Mouse (Mus musculus): ENCODE data around the gene Cpvl. TPM values are rescaled to one million over a fixed set of nuclear protein-coding genes. Genes with fewer than 3 reads are reported as not detected.

Gene Cpvl
- polyA plus RNA-seq, 1 experiment from 2014 or later, result not detected

DNA sequence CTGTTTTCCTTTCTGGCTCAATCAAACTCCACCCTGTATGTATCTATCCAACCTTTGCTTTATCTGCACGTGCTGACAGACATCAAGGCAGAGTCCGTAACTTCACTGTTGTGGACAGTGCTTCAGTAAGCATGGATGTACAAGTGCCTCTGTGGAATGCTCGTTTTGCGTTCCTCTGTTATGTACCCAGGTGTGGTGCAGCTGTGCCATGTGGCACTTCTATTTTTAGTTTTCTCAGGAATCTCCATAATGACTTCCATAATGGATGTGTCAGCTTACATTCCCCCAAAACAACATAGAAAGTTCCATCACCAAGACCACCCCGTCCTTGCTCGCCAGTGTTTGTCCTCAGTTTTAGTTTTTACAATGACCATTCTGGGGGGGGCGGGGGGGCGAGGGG lies 76.7 kb downstream of the Cpvl start:
- Histone ChIP-seq H3K27me3 (no peaks in the 10 kb centered on the region), H3K9ac (no peak overlapping the region), H3K27ac (no peak overlapping the region), H3K4me1 (replicated peaks) (peaks cover 4% of the 10 kb centered on the region; the same call in 1 of the 2 replicates), H3K9me3 (no peaks in the 10 kb centered on the region), H3K4me3 (no peak overlapping the region), H3K4me2 (no peak overlapping the region), H3K36me3 (no peaks in the 10 kb centered on the region)
- ATAC-seq (ENCODE audit: low FRiP score), result no peak
- 79% methylated on average over 8 of the region's 8 CpGs for WGBS

DNA sequence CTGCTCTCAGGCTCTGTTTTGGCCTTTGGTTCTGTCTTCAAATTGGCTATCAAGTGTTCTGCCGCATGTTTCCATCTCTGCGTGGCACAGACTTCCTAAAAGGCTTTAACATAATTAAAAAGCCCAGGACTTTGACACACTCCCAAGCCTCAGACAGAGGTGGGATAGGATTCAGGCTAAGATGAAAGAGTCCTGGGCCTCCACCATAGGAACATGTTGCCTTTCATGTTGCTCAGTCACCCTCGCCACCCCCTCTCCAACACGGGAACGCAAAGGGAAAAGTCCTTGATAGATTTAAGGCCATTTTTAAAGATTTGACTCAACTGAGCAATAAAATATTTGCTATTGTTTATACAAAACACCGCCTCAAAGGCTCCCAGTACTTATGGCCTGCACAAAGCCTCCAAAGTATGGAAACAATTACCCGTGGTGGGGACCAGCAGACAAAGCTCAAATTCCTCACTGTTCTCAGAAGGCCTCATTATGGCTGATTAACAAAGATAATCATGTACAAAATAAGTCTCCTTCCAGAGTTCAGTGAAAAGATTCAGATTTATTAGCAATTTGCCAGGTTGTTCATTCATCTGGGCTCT lies 80.5 kb downstream of the Cpvl start:
- WGBS, result 69% methylated on average over 7 of the region's 7 CpGs

DNA sequence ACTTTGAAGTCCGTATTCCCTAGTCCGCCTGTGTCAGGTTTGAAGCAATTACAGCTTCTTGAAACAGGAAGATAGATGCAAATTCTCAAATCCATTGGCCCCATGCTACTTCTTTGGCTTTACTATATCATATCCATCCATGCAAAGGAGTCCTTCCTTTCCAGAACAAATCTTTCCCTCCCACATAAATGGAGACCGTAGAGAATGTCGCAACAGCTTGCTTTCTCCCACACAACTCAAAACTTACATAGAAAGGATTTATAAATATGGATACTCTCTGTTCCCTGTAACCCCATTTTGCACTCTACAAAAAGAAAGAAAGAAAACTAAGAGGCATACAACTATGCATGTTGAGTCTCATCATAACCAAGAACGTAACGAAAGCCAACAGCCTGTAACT lies 81.3 kb downstream of the Cpvl start:
- Histone ChIP-seq H3K27ac (no peak overlapping the region), H3K4me2 (no peak overlapping the region), H3K27me3 (no peaks in the 10 kb centered on the region), H3K9me3 (no peaks in the 10 kb centered on the region), H3K9ac (no peak overlapping the region), H3K4me1 (replicated peaks) (no peaks in the 10 kb centered on the region), H3K36me3 (no peaks in the 10 kb centered on the region), H3K4me3 (no peak overlapping the region)
- ATAC-seq (ENCODE audit: low FRiP score), result no peak
- WGBS, result 96% methylated on average over 6 of the region's 6 CpGs

More for the DNA sequence above, 80.5 kb downstream of the Cpvl start:
- Histone ChIP-seq H3K9me3 (no peaks in the 10 kb centered on the region), H3K27ac (no peak overlapping the region), H3K4me2 (no peak overlapping the region), H3K9ac (no peak overlapping the region), H3K4me1 (replicated peaks) (no peaks in the 10 kb centered on the region), H3K4me3 (no peak overlapping the region), H3K27me3 (no peaks in the 10 kb centered on the region), H3K36me3 (no peaks in the 10 kb centered on the region)
- no peak for ATAC-seq (ENCODE audit: low FRiP score)

DNA sequence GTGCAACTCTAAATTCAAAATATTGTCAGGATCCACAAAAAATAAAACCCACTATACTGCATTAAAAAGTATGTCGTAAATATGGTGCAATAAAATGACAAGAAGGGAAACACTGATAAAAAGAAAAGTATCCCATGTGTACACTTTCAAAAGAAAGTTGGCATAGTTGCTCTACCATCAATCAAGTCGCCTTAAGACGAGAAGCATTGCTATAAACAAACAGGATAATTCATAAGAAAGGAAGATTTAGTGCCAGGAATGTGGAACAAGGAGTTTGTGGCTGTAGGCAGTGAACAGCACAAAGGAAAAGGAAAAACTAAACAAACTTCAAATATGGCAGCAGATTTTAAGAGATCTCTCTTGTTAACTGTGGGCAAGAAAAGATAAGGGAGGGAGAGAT lies 84.7 kb downstream of the Cpvl start:
- no peak overlapping the region for H3K27ac ChIP-seq
- H3K27me3 ChIP-seq, result no peaks in the 10 kb centered on the region
- no peak for ATAC-seq (ENCODE audit: low FRiP score)
- H3K9me3 ChIP-seq, result no peaks in the 10 kb centered on the region
- no peak overlapping the region for H3K4me3 ChIP-seq
- H3K4me1 ChIP-seq (replicated peaks), result no peaks in the 10 kb centered on the region
- H3K9ac ChIP-seq, result no peak overlapping the region
- H3K4me2 ChIP-seq, result no peak overlapping the region
- WGBS, result 82% methylated on average over 3 of the region's 3 CpGs
- no peaks in the 10 kb centered on the region for H3K36me3 ChIP-seq

DNA sequence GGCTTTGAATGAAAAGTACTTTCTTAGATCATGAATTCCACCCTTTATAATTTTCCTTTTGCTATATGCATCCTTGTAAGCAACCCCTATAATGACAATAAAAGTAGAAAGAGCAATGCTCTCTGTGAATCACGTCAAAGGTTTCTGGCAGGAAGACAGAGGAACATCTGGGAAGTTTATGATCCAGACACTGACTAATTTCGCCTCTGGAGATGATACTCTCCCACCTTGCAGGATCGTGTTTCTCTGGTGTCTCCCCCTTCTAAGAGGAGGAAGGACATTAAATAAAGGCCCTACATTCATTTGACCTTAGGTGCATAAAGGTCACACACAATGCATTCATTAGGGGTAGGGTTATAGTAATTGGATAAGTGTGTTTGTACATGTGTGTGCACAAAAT lies 87.4 kb downstream of the Cpvl start:
- H3K4me2 ChIP-seq, result no peak overlapping the region
- no peaks in the 10 kb centered on the region for H3K36me3 ChIP-seq
- H3K27ac ChIP-seq, result no peak overlapping the region
- no peaks in the 10 kb centered on the region for H3K9me3 ChIP-seq
- no peaks in the 10 kb centered on the region for H3K4me1 ChIP-seq (replicated peaks)
- WGBS, result 79% methylated on average over 3 of the region's 3 CpGs
- no peaks in the 10 kb centered on the region for H3K27me3 ChIP-seq
- H3K9ac ChIP-seq, result no peak overlapping the region
- H3K4me3 ChIP-seq, result no peak overlapping the region
- ATAC-seq (ENCODE audit: low FRiP score), result no peak

DNA sequence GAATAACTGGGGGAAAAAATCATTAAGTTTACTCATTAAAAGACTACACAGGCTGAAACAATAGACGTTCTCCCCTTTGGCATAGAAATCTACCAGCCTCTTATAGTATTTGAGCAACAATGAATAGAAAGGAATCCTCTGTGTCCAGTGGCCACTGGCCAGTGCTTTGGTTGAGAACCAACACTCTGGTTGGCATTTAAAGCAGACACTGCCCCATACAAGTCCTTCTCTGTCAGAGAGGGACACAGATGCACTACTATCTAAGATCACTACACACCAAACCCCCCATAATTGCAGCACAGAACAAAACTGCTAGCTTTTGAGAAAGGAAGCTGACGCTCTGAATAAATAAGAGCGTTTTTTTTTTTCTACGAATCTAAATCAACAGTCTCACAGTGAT lies 93.5 kb downstream of the Cpvl start:
- Histone ChIP-seq H3K4me3 (no peak overlapping the region), H3K36me3 (no peaks in the 10 kb centered on the region), H3K4me2 (no peak overlapping the region), H3K4me1 (replicated peaks) (peaks cover 20% of the 10 kb centered on the region), H3K27ac (no peak overlapping the region), H3K9me3 (no peaks in the 10 kb centered on the region), H3K27me3 (no peaks in the 10 kb centered on the region), H3K9ac (no peak overlapping the region)
- WGBS, result 64% methylated on average over 4 of the region's 4 CpGs
- no peak for ATAC-seq (ENCODE audit: low FRiP score)

DNA sequence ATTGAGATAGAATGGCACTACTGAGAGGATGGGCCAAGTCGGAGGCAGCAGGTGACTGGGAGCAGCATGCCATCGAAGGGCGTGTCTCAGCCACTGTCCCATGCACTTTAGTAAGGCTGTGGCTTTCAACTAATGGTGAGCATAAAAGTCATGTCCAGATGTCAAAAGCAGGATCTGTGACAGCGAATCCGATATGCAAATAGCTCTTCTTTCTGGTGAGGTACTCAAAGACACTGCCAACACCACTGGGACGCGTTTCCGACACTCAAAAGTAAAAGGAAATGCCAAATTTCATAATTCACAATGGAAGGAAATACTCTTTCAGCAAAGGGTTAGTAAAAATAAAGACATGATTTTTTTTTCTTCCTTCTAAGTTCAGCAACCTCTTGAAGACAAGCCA lies 94.0 kb downstream of the Cpvl start:
- no peak overlapping the region for H3K4me2 ChIP-seq
- H3K4me3 ChIP-seq, result no peak overlapping the region
- no peaks in the 10 kb centered on the region for H3K27me3 ChIP-seq
- no peak for ATAC-seq (ENCODE audit: low FRiP score)
- 89% methylated on average over 8 of the region's 8 CpGs for WGBS
- H3K27ac ChIP-seq, result no peak overlapping the region
- no peaks in the 10 kb centered on the region for H3K36me3 ChIP-seq
- peaks cover 23% of the 10 kb centered on the region for H3K4me1 ChIP-seq (replicated peaks)
- H3K9ac ChIP-seq, result no peak overlapping the region
- H3K9me3 ChIP-seq, result no peaks in the 10 kb centered on the region

DNA sequence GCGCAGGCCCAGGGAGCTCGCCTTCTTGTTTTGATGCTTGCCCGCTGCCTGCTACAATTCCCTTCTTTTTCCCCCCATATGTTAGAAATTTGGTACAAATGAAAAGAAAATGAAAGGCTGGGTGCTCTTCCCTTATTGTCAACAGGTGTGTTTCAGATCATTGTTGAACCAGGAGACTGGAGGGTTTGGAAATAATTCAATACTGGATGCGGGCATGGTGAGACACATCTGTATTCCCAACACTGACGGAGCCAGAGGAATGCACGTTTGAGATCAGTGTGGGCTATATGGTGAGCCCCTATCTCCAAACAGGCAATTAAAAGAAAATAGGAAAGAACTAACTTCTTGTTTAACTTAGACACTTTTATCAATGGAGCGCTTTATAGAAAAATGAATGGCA lies 95.1 kb downstream of the Cpvl start:
- no peak overlapping the region for H3K9ac ChIP-seq
- no peaks in the 10 kb centered on the region for H3K9me3 ChIP-seq
- H3K4me2 ChIP-seq, result no peak overlapping the region
- WGBS, result 81% methylated on average over 7 of the region's 7 CpGs
- no peak for ATAC-seq (ENCODE audit: low FRiP score)
- peaks cover 23% of the 10 kb centered on the region for H3K4me1 ChIP-seq (replicated peaks)
- no peak overlapping the region for H3K4me3 ChIP-seq
- H3K27ac ChIP-seq, result no peak overlapping the region
- no peaks in the 10 kb centered on the region for H3K27me3 ChIP-seq
- no peaks in the 10 kb centered on the region for H3K36me3 ChIP-seq

DNA sequence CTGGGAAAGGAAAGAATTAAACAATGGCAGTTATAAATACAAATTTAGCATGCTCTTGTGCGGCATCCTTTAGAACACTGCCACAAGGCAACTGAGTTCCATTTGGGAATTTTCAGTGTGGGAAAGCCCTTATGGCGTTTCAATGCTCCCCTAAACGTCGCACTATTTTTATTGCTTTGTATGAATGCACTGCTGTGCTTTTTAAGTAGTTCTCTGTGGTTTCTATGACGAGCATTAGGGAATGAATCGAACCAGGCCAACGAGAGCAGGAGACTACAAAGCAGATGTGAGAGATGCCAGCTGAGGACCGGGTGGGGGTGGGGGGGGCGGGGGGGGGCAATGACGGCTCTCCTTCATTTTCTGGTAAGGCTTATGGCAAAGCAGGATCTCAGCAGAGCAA lies 96.8 kb downstream of the Cpvl start:
- no peak overlapping the region for H3K9ac ChIP-seq
- H3K9me3 ChIP-seq, result no peaks in the 10 kb centered on the region
- H3K4me3 ChIP-seq, result no peak overlapping the region
- peak; percentile 31; the same call in 1 of the 2 replicates for ATAC-seq (ENCODE audit: low FRiP score)
- WGBS, result 25% methylated on average over 10 of the region's 10 CpGs
- peak overlapping the region; percentile 47 for H3K4me2 ChIP-seq
- peaks cover 23% of the 10 kb centered on the region for H3K4me1 ChIP-seq (replicated peaks)
- no peaks in the 10 kb centered on the region for H3K27me3 ChIP-seq
- H3K36me3 ChIP-seq, result no peaks in the 10 kb centered on the region
- peak overlapping the region; percentile 87 for H3K27ac ChIP-seq

DNA sequence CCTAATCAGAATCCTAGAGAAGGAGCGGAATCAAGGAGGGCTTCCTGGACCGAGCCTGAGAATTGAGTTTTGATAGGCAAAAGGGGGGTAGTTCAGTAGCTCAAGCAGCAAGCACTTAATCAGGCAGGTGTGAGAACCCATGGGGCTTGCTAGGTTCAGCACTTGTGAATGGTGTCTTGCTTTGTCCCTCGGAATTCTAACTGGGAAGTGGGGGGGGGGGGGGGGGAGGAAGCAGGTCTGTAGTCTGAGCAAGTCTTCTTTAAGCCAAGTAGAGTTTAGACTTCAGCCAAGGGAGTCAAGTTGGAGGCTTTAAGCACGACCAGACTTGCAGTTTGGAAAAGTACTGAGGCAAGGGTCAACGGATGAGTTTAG lies 97.2 kb downstream of the Cpvl start:
- peak overlapping the region; percentile 87 for H3K27ac ChIP-seq
- no peaks in the 10 kb centered on the region for H3K36me3 ChIP-seq
- WGBS, result 16% methylated on average over 5 of the region's 5 CpGs
- peak overlapping the region; percentile 65; the same call in 1 of the 2 replicates for H3K9ac ChIP-seq
- peak overlapping the region; percentile 47 for H3K4me2 ChIP-seq
- no peaks in the 10 kb centered on the region for H3K9me3 ChIP-seq
- ATAC-seq (ENCODE audit: low FRiP score), result peak; percentile 22
- peak overlapping the region; percentile 29 for H3K4me3 ChIP-seq
- no peaks in the 10 kb centered on the region for H3K27me3 ChIP-seq
- H3K4me1 ChIP-seq (replicated peaks), result peaks cover 23% of the 10 kb centered on the region

DNA sequence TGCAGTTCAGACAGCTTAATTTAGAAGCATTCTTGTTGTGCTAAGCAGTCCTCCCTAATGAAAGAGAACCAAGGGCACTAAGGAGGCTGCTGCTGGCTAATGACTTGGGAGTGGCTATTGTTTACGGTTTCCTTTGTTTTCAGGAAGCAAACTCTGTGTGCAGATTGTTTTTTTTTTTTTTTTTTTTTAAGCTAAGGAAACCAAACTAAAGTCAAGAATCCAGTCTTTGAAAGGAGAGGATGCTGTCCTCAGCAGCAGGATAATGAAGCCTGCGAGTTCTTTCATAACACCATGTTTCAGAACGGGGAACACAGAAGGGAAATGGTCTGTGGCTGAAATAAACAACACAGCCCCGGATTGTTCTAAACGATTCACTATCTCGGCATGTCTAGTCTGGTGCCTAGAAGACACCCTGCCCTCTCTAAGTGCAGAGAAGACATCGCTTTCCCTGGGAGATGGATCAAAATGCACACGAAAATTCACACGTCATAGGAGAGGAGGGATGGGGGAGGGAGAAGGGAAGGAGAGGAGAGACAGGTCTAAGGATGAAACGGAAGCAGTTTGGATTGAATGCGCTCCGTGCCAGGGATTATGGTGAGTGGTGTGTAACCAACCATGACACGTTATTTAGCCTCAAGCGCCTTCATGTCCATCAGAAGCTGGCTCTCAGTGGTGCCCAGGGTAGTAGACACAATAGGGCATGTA lies 97.8 kb downstream of the Cpvl start:
- 11% methylated on average over 14 of the region's 14 CpGs for WGBS
- Histone ChIP-seq H3K9ac (peak overlapping the region; percentile 65; the same call in 1 of the 2 replicates), H3K4me3 (peak overlapping the region; percentile 29), H3K4me1 (replicated peaks) (peaks cover 23% of the 10 kb centered on the region), H3K4me2 (peak overlapping the region; percentile 47), H3K9me3 (no peaks in the 10 kb centered on the region), H3K27ac (peak overlapping the region; percentile 87), H3K36me3 (no peaks in the 10 kb centered on the region), H3K27me3 (no peaks in the 10 kb centered on the region)
- peak; percentile 73 for ATAC-seq (ENCODE audit: low FRiP score)

DNA sequence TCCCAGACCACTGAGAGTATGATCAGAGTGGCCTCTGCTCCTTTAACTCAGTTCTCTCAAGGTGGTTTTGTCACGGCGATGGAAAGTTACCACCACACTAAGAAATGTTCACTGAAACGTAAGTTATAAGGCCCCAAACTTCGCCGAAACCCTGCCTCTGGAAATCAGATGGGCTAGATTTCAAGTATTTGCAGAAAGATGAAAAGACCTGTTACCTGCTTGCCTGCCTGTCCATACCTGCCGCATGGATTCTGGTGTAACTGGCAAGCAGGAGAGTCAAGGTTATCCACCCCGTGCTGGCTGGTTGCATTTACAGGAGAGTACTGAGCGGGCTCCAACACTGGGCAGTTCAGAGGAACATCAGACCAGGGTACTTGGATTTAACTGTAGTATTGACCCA lies 98.9 kb downstream of the Cpvl start:
- WGBS, result 89% methylated on average over 8 of the region's 8 CpGs
- no peak for ATAC-seq (ENCODE audit: low FRiP score)
- H3K9ac ChIP-seq, result no peak overlapping the region
- H3K4me2 ChIP-seq, result no peak overlapping the region
- H3K27me3 ChIP-seq, result no peaks in the 10 kb centered on the region
- H3K27ac ChIP-seq, result no peak overlapping the region
- no peak overlapping the region for H3K4me3 ChIP-seq
- H3K36me3 ChIP-seq, result no peaks in the 10 kb centered on the region
- peaks cover 21% of the 10 kb centered on the region for H3K4me1 ChIP-seq (replicated peaks)
- H3K9me3 ChIP-seq, result no peaks in the 10 kb centered on the region

DNA sequence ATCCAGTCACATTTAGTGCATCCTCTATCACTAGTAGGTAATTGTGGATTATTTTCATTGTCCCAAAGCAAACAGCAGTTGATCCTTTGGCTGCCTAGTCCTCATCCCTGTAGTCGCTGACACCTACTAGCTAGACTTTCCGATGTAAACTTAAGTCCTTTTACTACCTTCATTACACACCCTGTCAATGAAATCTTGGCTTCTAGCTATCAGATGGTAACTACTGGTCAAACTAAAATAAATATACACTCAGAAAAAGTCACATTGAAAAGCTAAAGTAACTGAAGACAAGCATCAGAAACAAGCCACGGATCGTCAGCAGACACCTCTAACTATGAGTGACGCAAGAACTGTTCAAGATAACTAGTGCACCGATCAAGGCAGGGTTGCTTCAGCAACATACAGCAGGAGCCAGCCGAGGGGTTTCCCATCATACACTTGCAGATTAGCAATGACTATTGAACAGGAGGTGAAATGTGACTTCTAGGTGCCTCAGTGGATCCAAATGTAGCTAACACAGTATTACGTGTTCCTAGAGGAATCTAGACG lies 103.5 kb downstream of the Cpvl start:
- ATAC-seq (ENCODE audit: low FRiP score), result no peak
- Histone ChIP-seq H3K27me3 (no peaks in the 10 kb centered on the region), H3K4me2 (no peak overlapping the region), H3K9me3 (no peaks in the 10 kb centered on the region), H3K36me3 (no peaks in the 10 kb centered on the region), H3K4me1 (replicated peaks) (peaks cover 7% of the 10 kb centered on the region; the same call in 1 of the 2 replicates), H3K27ac (no peak overlapping the region), H3K4me3 (no peak overlapping the region), H3K9ac (no peak overlapping the region)
- 91% methylated on average over 9 of the region's 9 CpGs for WGBS
